Mouse (Mus musculus): ENCODE data around the gene Dcaf1.
A peak's percentile ranks its signal among the peaks of the same experiment; 100 is the strongest.

The Dcaf1 gene

GRCm38 (mm10) chr9:106908715-106909114 is 87.0 kb downstream of the Dcaf1 start:
- no peaks in the 10 kb centered on the region for H3K36me3 ChIP-seq (ENCODE audit: control insufficient read depth, insufficient read depth, low read length, poor library complexity, severe bottlenecking)
- no peaks in the 10 kb centered on the region for H3K27me3 ChIP-seq (ENCODE audit: control insufficient read depth, insufficient read depth, low read length, poor library complexity, severe bottlenecking)
- no peak for DNase-seq (ENCODE audit: low read depth, low spot score)

DNA sequence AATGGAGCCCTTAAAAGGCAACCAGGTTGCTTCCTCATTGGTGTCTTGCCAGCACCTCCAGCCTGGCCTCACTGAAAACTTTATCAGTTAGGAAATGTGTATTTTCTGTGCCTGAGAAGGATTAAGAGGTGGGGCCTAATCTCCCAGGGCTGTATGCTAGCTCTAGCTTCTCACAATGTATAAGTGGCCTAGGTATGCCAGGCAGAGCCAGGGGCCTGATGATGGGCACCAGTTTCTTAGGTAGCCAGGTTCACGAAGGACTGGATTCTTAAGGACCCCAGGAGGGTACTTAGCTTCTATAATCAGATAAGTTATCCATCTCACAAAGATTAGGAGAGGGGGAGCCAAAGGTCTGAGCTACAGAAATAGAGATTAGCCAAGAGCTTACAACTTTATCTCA is 90.0 kb downstream of the Dcaf1 start:
- DNase-seq (ENCODE audit: low read depth, low spot score), result no peak
- no peaks in the 10 kb centered on the region for H3K36me3 ChIP-seq (ENCODE audit: control insufficient read depth, insufficient read depth, low read length, poor library complexity, severe bottlenecking)

DNA sequence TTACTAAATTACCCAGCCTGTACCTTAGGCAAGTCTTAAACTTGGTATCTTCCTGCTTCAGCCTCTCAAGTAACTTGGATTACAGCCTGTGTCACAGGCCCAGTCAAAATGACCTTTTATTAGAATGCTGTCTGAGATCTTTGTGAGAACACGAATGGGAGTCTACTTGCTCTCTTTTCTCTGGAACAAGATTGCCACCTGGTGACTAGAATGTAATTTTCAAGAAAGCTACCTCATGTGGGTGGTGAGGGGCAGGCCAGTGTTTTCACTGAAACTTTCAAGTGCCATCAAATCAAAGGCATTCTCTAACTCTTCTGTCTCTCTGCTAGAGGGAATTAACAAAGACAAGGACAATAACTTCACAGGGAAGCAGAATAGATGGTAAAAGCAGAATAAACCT is 92.1 kb downstream of the Dcaf1 start:
- DNase-seq (ENCODE audit: low read depth, low spot score), result peak; percentile 33
- no peaks in the 10 kb centered on the region for H3K27me3 ChIP-seq (ENCODE audit: control insufficient read depth, insufficient read depth, low read length, poor library complexity, severe bottlenecking)
- H3K36me3 ChIP-seq (ENCODE audit: control insufficient read depth, insufficient read depth, low read length, poor library complexity, severe bottlenecking), result no peaks in the 10 kb centered on the region

More for the DNA sequence above, 90.0 kb downstream of the Dcaf1 start:
- no peaks in the 10 kb centered on the region for H3K27me3 ChIP-seq (ENCODE audit: control insufficient read depth, insufficient read depth, low read length, poor library complexity, severe bottlenecking)

GRCm38 (mm10) chr9:106914878-106915277 is 93.2 kb downstream of the Dcaf1 start:
- H3K27me3 ChIP-seq (ENCODE audit: control insufficient read depth, insufficient read depth, low read length, poor library complexity, severe bottlenecking), result no peaks in the 10 kb centered on the region
- no peak for DNase-seq (ENCODE audit: low read depth, low spot score)

More at GRCm38 (mm10) chr9:106914878-106915277, 93.2 kb downstream of the Dcaf1 start:
- H3K36me3 ChIP-seq (ENCODE audit: control insufficient read depth, insufficient read depth, low read length, poor library complexity, severe bottlenecking), result no peaks in the 10 kb centered on the region

All from splenic B cell, adult 2 months (primary cell).